Mouse (Mus musculus) ovary, postnatal 36 days (tissue): ENCODE measurements around the gene Klhl11.

Source experiments
- DNase-seq: peaks from one replicate; pipeline ENCODE4 v3.0.0; 2022; ENCODE audit warnings: low spot score, mixed read lengths

The Klhl11 gene

DNA sequence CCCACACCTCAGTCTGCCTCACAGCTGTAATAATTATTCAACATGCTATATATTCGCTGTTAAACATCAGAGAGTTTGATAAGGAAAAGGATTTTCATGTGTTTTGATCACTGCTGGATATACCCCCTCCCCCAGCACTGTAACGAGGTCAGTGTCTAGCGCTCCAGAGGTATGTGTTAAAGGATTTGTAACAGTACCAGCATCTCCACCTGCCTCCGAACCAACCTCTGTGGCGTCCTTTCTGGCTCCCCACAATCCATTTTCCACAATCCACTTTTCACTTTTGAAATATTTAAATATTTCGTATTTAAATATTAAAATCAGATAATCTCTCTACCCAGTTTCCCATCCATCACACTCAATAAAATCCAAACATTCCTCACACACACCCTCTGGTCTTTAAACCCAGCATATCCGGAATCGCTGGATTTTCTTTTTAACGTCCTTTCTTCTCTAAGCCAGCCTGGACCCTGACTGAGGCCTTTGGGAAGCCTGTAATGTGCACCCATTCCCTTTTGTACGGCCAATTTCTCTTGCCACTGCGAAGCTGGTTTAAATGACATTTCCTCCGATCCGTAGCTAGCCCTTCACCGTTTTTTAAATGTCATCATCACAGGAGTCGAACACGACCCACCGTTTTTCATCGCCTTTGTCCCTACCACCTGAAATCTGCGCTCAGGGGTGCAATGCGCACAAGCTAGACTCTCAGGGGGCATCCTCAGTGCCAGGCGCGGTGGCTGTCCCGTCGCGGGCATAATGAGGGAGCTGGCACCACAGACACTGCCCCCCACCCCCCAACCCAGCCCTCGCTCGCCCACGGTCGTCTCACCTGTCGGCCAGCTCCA, 967 bp downstream of the Klhl11 start:
- no peak for DNase-seq

DNA sequence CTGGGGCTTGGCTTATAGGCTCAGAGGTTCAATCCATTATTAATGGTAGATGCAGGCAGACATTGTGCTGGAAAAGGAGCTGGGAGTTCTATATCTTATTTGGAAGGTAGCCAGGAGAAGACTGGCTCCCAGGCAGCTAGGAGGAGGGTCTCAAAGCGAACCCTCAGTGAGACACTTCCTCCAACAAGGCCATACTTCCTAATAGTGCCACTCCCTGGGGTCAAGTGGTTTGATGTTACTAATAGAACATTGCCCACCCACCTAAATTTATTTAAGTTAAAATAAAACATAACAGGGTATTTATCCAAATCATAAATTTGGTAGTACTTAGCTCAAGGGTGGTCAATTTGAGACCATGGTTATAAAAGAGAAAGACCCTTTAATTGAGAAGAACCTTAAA, 6.7 kb downstream of the Klhl11 start:
- DNase-seq, result no peak

DNA sequence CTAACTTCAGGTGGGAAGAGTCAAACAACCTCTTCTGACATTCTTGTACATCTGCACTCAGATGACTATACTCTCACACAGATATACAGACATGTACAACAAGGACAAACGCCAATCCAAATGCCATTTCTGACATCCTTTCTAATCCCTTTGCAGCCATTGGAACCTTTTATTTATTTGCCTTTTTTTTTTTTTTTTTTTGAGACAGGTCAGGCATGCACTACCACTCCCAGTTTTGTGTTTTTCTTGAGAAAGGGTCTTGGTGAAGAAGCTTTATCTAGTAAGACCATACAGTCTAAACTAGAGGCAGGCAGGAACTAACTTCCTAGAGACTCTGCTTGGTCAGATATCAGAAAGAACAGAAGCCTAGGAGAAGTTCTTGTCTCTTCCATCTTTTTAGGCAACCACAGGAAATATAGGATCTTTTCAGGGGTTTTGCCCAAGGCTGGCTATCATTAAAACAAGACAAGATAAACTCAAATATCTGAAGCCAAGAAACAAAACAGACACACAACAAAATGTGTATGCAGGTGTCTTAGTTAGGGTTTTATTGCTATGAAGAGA, 7.2 kb downstream of the Klhl11 start:
- no peak for DNase-seq

DNA sequence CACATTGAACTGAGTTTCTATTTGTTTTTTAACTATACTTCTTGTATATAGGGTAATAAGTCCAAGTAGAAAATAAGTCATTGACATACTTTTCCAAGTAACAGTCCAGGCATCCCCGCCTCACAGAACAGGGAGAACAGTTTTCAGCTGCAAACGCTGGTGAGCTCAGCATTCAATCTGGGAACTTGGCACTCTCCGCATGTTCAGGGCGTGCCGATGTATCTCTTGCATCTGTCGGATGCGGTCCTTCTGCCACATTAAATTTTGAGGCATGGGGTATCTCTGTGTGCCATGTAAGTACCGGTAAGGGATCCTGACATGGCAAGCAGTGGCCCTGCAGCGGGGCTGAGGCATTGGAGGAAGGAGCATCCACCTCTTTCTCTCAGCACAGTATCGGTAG, 9.8 kb downstream of the Klhl11 start:
- no peak for DNase-seq

DNA sequence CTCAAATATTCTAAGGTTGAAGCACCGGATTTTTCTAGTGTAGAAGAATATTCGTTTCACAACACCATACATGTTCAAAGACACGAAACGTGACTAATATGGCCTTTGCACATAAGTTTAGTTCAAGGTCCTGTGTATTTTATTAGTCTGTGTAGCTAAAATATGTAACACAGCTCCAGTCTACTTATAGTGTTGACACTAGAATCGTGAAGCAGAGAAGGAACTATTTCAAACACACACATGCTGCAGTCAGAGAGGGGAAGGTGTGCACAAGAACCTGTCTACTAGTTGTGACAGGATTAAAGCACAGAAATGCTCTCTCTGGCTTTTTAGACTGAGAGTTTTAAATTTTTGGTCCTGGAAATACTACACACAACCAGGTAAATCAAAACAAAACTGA, 14.8 kb downstream of the Klhl11 start:
- no peak for DNase-seq

DNA sequence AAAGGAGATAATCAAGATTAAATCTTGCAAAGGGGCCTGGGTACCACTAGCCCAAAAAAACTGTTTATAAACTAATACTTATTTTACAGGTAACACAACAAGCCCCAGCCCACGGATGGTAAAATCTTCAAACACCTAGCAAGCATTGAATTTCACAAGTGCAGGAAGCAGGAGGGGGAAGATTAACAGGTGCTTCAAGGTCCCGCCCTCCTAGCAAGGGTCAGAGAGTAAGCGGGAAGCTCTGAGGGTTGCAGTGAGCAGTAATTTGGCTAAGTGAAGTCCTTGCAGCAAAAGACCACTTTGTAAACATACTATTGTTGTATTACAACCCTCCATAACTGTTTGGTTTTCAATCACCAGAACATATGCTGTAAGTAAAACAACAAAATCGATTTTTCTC, 15.3 kb downstream of the Klhl11 start:
- DNase-seq, result no peak

DNA sequence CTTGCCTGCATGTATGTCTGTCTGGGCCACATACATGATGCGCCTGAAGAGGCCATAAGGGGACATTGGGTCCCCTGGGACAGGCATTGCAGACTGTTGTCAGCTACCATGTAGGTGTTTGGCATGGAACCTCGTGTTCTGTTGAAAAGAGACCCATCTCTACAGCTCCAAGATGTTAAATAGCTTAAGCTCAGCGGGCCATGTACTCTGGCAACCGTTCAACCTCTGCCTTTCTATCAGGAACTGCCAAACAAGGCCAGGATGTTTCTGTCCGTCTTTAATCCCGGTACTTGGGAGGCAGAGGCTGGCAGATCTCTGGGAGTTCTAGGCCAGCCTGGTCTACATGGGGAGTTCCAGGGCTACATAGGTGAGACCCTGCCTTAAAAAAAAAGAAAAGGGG, 29.9 kb downstream of the Klhl11 start:
- no peak for DNase-seq

DNA sequence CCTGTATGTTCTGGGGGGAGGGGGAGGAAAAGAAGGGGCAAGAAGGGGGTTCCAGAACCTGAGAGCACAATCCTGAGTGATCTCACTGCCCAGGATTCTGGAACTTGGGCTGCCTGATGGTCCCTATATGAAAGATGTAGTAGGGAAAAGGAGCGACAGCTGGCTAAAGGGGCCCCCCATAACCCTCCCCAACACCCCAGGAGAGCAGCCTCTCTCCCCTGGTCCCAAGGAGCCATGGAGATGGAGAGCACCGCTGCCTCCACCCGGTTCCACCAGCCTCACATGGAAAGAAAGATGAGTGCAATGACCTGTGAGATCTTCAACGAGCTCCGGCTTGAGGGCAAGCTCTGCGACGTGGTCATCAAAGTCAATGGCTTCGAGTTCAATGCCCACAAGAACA, 30.7 kb downstream of the Klhl11 start, which contains the start of the genes Nt5c3b and Klhl10:
TSS of gene Nt5c3b (minus strand) at position 12 of the 400 bp plus-strand sequence.
TSS of gene Klhl10 (plus strand) at position 121 of the 400 bp plus-strand sequence.
- DNase-seq, result no peak

DNA sequence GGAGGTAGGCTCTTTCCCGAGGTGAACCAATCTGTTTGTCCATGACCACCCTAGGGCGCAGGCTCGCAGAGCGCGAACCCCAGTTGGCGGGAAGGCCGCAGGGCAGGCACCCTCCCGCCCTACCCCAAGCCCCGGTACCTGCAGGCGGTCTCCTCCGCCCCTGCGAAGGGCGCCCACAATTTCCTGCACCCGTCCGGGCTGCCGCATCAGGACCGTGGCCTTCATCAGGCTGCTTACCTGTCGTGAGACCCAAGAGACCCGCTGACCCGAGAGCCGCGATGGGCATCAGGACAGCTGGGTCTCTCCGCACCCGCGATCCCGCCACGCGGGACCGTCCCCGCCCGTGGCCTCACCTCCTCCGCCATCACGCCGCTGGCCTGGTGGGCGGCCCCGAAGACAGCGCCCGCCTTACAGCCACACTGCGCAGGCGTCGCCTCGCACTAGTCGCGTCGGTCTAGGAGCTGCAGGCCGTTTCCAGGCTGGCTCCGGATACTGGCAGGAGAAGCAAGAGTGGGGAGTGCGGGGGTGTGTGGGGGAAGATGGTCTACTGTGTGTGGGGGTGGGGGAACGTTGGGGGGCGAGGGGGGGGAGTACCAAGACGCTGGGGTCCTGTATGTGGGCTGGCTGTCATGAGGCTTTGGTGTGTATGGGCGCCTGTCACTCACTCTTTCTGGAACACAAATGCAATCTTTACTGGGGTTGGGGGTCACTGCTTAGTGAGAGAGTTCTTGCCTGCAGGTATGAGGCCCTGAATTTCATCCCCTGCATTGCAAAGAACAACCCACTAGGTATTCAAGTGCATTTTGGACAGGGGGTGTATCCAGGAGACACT, 31.6 kb downstream of the Klhl11 start:
- peak; percentile 87 for DNase-seq

DNA sequence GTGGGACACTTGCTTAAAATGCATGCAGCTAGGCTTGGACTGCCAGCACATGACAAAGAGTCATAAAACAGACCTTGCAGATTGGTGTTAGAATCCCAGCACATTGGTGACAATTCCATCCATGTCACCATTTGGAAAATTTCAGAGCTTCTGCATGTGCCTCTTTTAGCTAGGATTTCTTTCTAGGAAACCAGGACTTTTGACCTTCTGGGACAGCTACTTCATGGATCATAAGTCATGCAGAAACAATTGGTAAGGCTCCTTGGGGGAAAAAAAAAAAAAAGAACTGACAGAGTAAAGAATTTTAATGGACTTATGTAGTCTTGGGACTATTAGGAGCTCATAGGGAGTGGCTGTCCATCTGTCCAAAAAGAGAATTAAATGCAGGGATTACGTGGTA, 34.6 kb downstream of the Klhl11 start:
- DNase-seq, result no peak

DNA sequence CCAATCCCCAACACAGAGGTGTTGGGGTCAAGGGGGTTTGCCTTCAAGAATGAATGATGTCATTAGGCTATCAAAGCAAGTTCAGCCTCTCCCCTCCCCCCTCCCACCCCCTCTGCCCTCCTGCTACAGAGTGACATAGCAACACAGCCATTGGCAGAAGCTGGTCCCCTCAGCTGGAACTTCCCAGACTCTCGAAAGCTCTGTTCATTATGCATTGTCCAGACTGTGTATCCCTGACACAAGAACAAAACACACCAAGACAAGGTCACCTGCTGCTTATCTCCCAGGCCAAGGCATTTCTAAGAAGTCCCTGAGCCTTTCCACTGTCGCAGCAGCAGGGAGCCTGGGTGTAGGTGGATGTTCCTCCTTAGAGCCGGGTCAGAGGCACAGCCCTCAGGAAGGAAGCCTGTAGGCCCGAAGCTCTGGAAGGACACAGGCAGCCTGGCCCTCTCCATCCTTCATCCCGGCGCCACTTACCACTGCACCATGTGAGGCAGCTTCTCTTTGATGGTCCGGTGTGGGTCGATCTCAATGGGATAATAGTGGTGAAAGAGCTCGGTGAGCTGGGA, 36.8 kb downstream of the Klhl11 start:
- DNase-seq, result no peak

DNA sequence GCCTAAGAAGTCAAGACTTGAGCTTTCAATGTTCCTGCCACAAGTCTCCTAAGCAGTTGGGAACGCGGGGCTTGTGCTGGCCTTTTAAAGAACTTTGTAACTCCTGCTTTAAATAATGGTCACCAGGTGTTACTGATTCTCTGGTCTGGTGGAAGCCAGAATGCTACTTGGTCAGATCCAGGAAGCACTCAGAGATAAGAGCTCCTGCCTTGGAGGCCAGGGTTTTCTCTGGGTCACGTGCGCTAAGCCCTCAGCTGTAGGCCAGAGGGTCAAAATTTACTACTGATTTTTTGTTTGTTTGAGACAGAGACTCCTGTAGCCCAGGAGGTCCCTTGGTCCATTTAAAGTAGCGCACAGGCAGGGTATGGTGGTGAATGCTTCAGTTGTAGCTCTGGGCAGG, 40.5 kb downstream of the Klhl11 start:
- no peak for DNase-seq

DNA sequence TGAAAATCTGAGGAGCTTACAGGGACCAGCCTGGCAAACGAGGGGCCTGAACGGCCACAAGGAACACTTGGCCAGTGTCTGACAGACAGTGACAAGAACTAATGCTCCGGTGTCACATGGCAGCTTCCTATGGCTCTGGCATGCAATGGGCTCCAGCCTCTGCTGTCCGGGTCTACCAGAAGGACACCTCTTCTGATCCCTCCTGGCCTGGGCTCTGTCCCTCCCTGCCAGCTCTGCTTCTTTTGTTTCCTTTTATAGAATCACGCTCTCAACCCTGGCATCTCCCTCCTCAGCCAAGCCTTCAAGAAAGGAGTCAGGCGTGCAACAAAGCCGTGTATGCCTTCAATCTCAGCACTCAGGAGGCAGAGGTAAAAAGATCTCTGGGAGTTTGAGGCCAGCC, 42.5 kb downstream of the Klhl11 start:
- DNase-seq, result no peak

DNA sequence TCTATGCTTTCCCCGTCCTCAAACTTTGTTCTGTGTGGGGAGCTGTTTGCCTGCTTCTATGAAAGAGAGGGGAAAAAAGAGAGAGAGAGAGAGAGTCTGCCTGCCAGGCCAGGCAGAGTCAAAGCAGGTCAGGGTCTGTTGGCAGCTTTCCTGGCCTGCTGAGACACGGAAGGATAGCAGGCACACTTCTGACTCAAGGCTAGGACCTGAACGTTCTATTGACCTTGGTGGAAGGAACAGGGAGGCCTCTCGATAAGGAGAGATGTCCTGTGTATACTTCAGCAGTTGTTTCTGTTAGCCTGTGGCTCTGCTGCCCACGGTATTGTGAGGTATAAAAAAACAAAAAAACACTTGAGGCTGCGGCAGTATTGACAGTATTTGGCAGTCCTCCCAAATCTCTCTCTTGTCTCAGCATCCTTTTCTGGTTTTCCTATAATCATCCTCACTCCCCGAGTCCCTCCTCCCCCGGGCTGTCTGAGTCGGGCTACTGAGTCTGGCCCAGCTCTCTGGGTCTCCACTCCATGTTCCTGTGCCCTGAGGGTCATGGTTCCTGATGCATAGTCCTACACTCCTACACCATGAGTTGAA, 43.8 kb downstream of the Klhl11 start:
- peak; percentile 80 for DNase-seq

DNA sequence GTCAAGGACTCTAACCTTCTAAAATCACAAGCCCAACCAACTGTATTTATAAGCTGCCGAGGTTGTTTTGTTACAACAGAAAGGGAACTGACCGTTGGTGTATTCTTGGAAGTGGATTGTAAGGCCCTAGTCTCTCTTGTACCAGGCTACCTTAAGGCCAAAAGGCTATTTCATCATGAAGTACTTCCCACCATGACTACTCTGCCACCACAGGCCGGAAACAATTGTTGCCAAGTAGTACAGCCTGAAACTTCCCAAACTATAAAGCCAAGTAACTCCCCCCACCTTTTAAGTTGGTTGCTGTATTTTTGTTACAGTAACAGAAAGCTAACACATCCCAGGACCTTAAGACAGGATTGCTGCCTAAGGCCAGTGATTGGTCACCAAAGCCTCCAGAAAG, 45.7 kb downstream of the Klhl11 start:
- DNase-seq, result no peak

DNA sequence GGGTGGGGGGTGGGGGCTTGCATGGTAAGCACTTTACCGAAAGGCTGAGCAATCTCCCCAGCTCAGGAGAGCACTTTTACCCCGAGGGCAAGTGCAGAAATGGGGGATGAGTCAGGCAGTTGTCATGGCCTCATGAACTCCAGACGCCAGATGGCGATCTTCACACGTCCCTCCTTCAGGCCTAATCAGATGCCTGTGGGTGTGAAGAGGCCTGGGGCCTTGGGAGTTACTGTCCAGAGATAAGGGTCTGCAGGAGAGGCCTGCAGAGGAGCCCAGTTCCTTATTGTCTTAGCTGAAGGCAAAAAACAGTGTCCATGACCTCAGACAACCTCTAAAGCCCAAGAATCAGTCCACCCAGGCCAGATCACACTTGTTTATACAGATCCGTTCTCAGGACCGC, 46.7 kb downstream of the Klhl11 start:
- peak; percentile 83 for DNase-seq

DNA sequence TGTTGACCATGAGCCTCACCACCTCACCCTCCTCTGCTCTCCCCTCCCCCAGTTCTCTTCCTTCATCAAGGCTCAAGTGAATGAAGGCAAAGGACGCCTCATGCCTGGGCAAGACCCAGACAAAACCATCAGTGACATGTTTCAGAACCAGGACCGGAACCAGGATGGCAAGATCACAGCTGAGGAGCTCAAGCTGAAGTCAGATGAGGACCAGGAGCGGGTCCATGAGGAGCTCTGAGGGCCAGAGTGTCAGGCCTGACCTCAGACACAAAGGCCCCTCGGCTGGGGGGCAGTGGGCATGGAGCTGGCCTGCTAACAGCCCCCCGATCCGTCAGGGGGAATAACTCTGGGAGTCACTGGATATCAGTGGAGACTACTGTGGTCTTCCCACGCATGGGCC, 48.7 kb downstream of the Klhl11 start:
- no peak for DNase-seq

DNA sequence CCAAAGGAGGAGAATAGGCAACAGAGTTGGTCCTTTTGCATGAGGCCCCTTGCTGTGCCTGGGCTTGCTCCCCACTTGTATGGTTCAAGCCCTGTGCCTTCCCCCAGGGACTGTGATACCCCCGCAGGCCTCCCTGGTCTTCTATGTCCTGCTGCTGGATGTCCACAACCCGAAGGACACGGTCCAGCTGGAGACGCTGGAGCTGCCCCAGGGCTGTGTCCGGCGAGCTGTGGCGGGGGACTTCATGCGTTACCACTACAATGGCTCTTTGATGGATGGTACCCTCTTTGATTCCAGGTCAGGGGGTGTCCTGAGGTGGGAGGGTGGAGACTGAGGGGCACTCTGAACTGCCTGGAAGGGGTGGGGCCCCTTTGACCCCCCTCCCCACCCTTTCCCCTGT, 51.0 kb downstream of the Klhl11 start:
- no peak for DNase-seq

DNA sequence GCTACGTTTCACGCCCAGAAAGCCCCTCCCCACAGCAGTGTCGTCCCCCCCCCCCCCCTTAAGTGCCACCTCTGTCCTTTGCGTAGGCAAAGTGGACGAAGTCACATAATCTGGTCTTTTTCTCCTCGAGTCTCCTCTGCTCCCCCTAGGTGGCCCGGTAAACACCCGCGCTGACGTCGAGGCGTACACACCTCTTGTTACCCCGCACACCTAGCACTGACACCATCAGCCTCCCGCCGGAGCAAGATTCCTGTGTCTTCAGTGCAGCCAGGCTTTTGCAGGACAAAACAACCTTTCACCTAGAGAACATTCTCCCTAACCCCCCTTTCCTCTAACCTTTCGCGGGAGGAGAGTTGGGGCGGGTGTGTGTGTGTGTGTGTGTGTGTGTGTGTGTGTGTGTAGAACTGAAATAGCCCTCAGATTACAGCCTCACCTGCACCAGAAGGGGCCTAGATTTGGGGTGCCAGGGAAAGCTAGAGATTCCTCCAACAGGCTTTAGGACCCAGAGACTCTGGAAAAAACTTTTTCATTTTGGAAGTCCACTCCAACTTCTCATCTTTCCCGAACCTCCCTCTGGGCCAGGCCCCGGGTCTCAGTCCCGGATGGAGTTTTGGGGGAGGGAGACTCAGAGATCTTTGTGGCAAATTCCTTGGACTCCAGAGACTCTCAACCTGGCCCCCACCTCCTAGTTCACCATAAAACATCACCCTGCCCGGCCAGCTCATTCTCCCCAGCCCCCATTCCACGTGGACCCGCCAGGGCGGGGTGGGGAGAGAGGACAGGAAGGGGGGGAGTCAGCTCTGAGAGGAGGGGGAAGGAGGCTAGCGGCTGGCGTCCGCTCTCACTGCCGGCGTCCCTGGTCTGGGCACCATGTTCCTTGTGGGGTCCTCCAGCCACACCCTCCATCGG, 57.4 kb downstream of the Klhl11 start, which contains the start of gene Fkbp10:
TSS of gene Fkbp10 (plus strand) at position 784 of the 909 bp plus-strand sequence.
- DNase-seq, result peak; percentile 78

DNA sequence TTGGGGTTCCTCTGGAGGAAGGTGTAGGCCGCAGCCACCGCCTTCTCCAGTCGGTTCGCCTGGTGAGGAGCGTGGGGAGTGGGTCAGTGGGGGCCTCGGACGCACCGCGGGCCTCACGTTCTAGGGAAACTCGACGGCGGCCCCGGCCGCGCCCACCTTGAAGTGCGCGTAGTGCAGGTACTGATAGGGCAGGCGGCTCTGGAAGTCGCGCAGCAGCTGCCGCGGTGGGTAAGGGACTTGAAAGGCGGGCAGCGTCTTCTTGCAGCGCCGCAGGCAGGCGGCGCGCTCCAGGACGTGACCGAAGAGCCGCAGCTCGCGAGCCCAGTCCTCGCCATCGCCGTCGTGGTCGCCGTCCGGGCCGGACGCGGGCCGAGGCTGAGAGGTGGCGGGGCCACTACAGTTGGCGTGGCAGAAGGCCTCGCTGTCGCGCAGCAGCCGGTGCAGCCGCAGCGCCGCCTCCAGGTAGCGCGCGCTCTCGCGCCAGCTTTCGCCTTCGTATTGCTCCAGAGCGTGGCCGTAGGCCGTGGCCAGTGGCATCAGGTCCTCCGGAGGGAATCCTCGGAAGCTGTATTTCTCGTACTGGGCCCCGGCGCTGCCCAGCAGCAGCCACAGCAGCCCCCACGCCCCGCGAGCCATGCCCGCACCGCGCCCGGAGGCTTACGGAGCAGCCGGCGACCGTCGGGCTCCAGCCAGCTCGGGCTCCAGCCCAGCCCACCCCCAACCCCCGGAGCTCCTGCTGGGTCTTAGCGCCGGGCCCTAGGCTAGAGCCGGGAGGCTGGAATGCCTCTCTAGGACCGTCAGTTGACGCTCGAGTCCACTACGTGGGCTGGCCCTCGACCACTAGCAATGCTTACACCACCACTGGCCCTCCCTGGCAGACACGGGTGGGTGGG, 58.3 kb downstream of the Klhl11 start, which contains the start of gene P3h4:
TSS of gene P3h4 (minus strand) at position 816 of the 893 bp plus-strand sequence.
- DNase-seq, result peak; percentile 87
